In the genomic region with DNA sequence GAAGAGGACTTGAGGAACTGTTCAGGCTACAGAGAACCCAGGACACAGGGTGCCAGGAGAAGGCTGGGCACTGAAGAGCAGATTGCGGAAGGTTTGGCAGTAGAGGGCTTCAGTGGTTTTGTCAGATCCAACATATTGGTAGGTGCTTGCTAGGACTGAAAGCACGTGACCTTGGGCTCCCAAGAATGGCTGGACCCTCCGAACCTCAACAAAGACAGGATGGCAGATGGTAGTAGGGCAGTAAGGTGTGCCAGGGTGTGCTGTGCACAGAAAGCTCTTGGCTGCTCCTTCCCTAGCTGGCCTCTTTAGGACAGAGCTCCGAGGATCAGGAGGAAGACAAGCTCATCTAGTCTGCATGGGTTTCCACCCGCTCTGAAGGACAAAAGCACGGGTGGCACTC, we compare ENCODE assay signal across 24 mouse cellular contexts. TPM values are rescaled to one million over a fixed set of nuclear protein-coding genes. Genes with fewer than 3 reads are reported as not detected.
DNase-seq lines count a peak whose midpoint lies in the region; ATAC-seq lines count a peak whose summit lies in the region.
"Had no signal": no experiment of that assay in that cellular context is flagged by ENCODE, and none has a peak within 500 bp of the region (broad histone marks: within the 10 kb centered on the region; RNA-seq: fewer than 3 reads in every experiment).

No protein-coding gene starts in this region.

- no peak overlapping the region for H3K4me3 ChIP-seq in heart, embryonic 10.5 days
- H3K4me3 ChIP-seq: embryonic facial prominence, embryonic 12.5 days; forebrain, embryonic 12.5 days; gastrocnemius, adult 2 months; intestine, embryonic 15.5 days had no signal

- peaks cover 38% of the 10 kb centered on the region for H3K4me1 ChIP-seq in heart, embryonic 10.5 days
- H3K4me1 ChIP-seq: forebrain, embryonic 12.5 days had no signal

- peaks cover 63% of the 10 kb centered on the region for H3K27me3 ChIP-seq in heart, embryonic 10.5 days (ENCODE audit: insufficient read depth, poor library complexity, severe bottlenecking)
- H3K27me3 ChIP-seq: embryonic facial prominence, embryonic 12.5 days; forebrain, embryonic 12.5 days; intestine, embryonic 15.5 days had no signal

- no peak overlapping the region for H3K27ac ChIP-seq in heart, embryonic 10.5 days
- H3K27ac ChIP-seq: embryonic facial prominence, embryonic 12.5 days; forebrain, embryonic 12.5 days; hindbrain, embryonic 14.5 days; intestine, embryonic 15.5 days had no signal

- ATAC-seq in megakaryocyte, adult 5-6 weeks (ENCODE audit: poor library complexity, severe bottlenecking) = no peak
- ATAC-seq: forebrain, postnatal 0 days; intestine, embryonic 15.5 days had no signal

- peak; percentile 84 for DNase-seq in heart, adult 11 months
- DNase-seq in heart, embryonic 10.5 days (ENCODE audit: low spot score) = no peak
- DNase-seq in cerebellum, adult 18-20 months = peak; percentile 45 to 48
- DNase-seq in cerebellum, adult 8-10 months = peak; percentile 39
- peak; percentile 80 to 83 for DNase-seq in cerebellum, postnatal 14 days
- no peak for DNase-seq in layer of hippocampus, adult 18-20 months (ENCODE audit: low spot score in 2 of 2)
- no peak for DNase-seq in frontal cortex, postnatal 25 days (ENCODE audit: low spot score in 2 of 2)
- DNase-seq: adrenal gland, adult 2 months; adrenal gland, postnatal 36 days; forebrain, postnatal 0 days; gastrocnemius, adult 2 months; gastrocnemius, postnatal 25 days; heart, postnatal 10 days; kidney, adult 18-20 months had no signal

- WGBS in heart, embryonic 10.5 days = 92% methylated on average over 6 of the region's 6 CpGs

- H3K9me3 ChIP-seq in heart, embryonic 10.5 days = no peaks in the 10 kb centered on the region
- H3K9me3 ChIP-seq: embryonic facial prominence, embryonic 12.5 days; forebrain, embryonic 12.5 days; intestine, embryonic 15.5 days had no signal

- 0 out of 2 replicates have a peak, but pooled peaks cover 5% of the 10 kb centered on the region for H3K36me3 ChIP-seq in heart, embryonic 10.5 days
- H3K36me3 ChIP-seq: embryonic facial prominence, embryonic 12.5 days; forebrain, embryonic 12.5 days; intestine, embryonic 15.5 days had no signal

RNA-seq across cellular contexts. Expression of a gene that starts 6.0 kb away (rescaled TPM):
- polyA plus RNA-seq in heart, embryonic 10.5 days (2016; fragmentation: Nextera tagmentation; extraction: Ambion mirVana) = 0.28 and 0.45 TPM in 2 replicates
- under 1 TPM in 1 of 2 experiments, not detected in 1; 0.33 TPM for total RNA-seq in layer of hippocampus, adult 18-20 months (2021)
- total RNA-seq in megakaryocyte, adult 5-6 weeks (2015) = 18.3 and 19.9 TPM in 2 replicates
- 16.6 and 19.7 TPM in 2 replicates for total RNA-seq in megakaryocyte, adult 5-6 weeks (2017)
- total RNA-seq: forebrain, postnatal 0 days had no signal

RNA-seq across cellular contexts. Expression of a gene that starts 11.8 kb away (rescaled TPM):
- polyA plus RNA-seq in heart, embryonic 10.5 days (2016; fragmentation: Nextera tagmentation; extraction: Ambion mirVana) = 0.26 and 0.36 TPM in 2 replicates
- total RNA-seq in layer of hippocampus, adult 18-20 months (2021) = 1 to 10 TPM; 2.0 to 4.2 TPM
- 0.07 TPM in 1 of 2 replicates, not detected in the other for total RNA-seq in megakaryocyte, adult 5-6 weeks (2015)
- total RNA-seq in megakaryocyte, adult 5-6 weeks (2017) = 0.22 TPM in 1 of 2 replicates, not detected in the other
- total RNA-seq: granulocyte monocyte progenitor cell, adult 5-6 weeks; hematopoietic stem cell, adult 5-6 weeks had no signal

RNA-seq across cellular contexts. Expression of a gene that starts 33.6 kb away (rescaled TPM):
- 5.6 and 5.7 TPM in 2 replicates for polyA plus RNA-seq in heart, embryonic 10.5 days (2016; fragmentation: Nextera tagmentation; extraction: Ambion mirVana)
- total RNA-seq in layer of hippocampus, adult 18-20 months (2021) = 10 to 100 TPM; 10.8 to 12.2 TPM
- total RNA-seq in megakaryocyte, adult 5-6 weeks (2015) = 9.8 and 13.1 TPM in 2 replicates
- total RNA-seq in megakaryocyte, adult 5-6 weeks (2017) = 9.6 and 14.8 TPM in 2 replicates

RNA-seq across cellular contexts. Expression of a gene that starts 49.2 kb away (rescaled TPM):
- polyA plus RNA-seq in heart, embryonic 10.5 days (2016; fragmentation: Nextera tagmentation; extraction: Ambion mirVana) = 29.2 and 40.9 TPM in 2 replicates
- 10 to 100 TPM; 14.6 to 15.7 TPM for total RNA-seq in layer of hippocampus, adult 18-20 months (2021)
- 12.4 and 15.8 TPM in 2 replicates for total RNA-seq in megakaryocyte, adult 5-6 weeks (2015)
- 10.8 and 11.4 TPM in 2 replicates for total RNA-seq in megakaryocyte, adult 5-6 weeks (2017)

RNA-seq across cellular contexts. Expression of a gene that starts 58.7 kb away (rescaled TPM):
- not detected in 2 replicates for polyA plus RNA-seq in heart, embryonic 10.5 days (2016; fragmentation: Nextera tagmentation; extraction: Ambion mirVana)
- total RNA-seq in layer of hippocampus, adult 18-20 months (2021) = not detected
- total RNA-seq in megakaryocyte, adult 5-6 weeks (2015) = not detected in 2 replicates
- not detected in 2 replicates for total RNA-seq in megakaryocyte, adult 5-6 weeks (2017)
- total RNA-seq: adrenal gland, adult 2 months; adrenal gland, postnatal 36 days; ES-E14; forebrain, postnatal 0 days; gastrocnemius, adult 2 months; gastrocnemius, postnatal 25 days; granulocyte monocyte progenitor cell, adult 5-6 weeks; heart, postnatal 10 days; hematopoietic stem cell, adult 5-6 weeks had no signal
- polyA plus RNA-seq: adrenal gland, adult 2 months; cortical plate, adult 2 months; forebrain, postnatal 0 days; heart, embryonic 14.5 days; hindbrain, embryonic 14.5 days had no signal

Comparison
In these comparisons a context has a peak if more than half of its experiments do, and no peak if none do; other contexts are left out.
1. DNase-seq: peak in heart, adult 11 months (single experiment), cerebellum, adult 18-20 months (2 of 2), cerebellum, adult 8-10 months (single experiment) and cerebellum, postnatal 14 days (2 of 2); none in heart, embryonic 10.5 days (single experiment), layer of hippocampus, adult 18-20 months (0 of 2) and frontal cortex, postnatal 25 days (0 of 2).
2. RNA of a gene that starts 6.0 kb away (total RNA-seq): 16.6 to 19.9 TPM in megakaryocyte, adult 5-6 weeks; 0.33 TPM in layer of hippocampus, adult 18-20 months; every median in the first group is over 10 times any median in the second.